Mouse (Mus musculus) liver, embryonic 14.5 days (tissue): ENCODE results near the gene Sec14l4.

Experiments used
- CTCF ChIP-seq: IDR thresholded peaks from 2 replicates; pipeline ENCODE4 v1.5.1; 2016; ENCODE audit warnings: antibody characterized with exemption, low read depth, control low read depth
- EP300 ChIP-seq: IDR thresholded peaks from 2 replicates; pipeline ENCODE4 v1.6.1; 2016; ENCODE audit warnings: antibody characterized with exemption, low read depth

- TF ChIP-seq CTCF = no peak
- TF ChIP-seq EP300 = no peak
Observed at GRCm38 (mm10) chr11:4046526-4046925, 15.3 kb downstream of the Sec14l4 start.
